Mouse (Mus musculus) cerebellum, adult 2 months (tissue): Measurements from ENCODE around the gene Ptpn4. TPM values are rescaled to one million over a fixed set of nuclear protein-coding genes. Genes with fewer than 3 reads are reported as not detected.

Experiments
- DNase-seq, 2 experiments: peaks; one replicate each; pipeline ENCODE4 v3.0.0; 2021
- H3K27ac ChIP-seq: fragments of 200-500 bp; 2 replicates; pipeline ENCODE4 v1.5.1; 2012; ENCODE audit warnings: low read length, control low read depth, inconsistent platforms; ENCODE audit not compliant: insufficient read depth
- H3K27me3 ChIP-seq: fragments of 200-500 bp; 2 replicates; pipeline ENCODE4 v1.6.1; 2012; ENCODE audit warnings: inconsistent platforms, mild to moderate bottlenecking, low read length, moderate library complexity; ENCODE audit not compliant: control insufficient read depth, insufficient read depth
- H3K4me1 ChIP-seq: fragments of 200-500 bp; 2 replicates; pipeline ENCODE4 v1.6.1; 2011; ENCODE audit warnings: low read length; ENCODE audit not compliant: control insufficient read depth, insufficient read depth
- H3K4me3 ChIP-seq: fragments of 200-500 bp; replicated peaks from 2 replicates; pipeline ENCODE3; 2011; ENCODE audit warnings: mild to moderate bottlenecking, low read depth, low read length, control low read depth; ENCODE audit not compliant: insufficient read depth
- CTCF ChIP-seq: fragments of 200-500 bp; IDR thresholded peaks from 2 replicates; pipeline ENCODE4 v1.5.1; 2011; ENCODE audit warnings: low read depth, mild to moderate bottlenecking, control low read depth, low read length, moderate library complexity, borderline replicate concordance; ENCODE audit not compliant: insufficient read depth
- POLR2A ChIP-seq: fragments of 200-500 bp; IDR thresholded peaks from 2 replicates; pipeline ENCODE4 v1.6.1; 2011; ENCODE audit warnings: low read length, control low read depth, borderline replicate concordance; ENCODE audit not compliant: insufficient read depth
- WGBS: fragments of 180-500 bp; shearing (Covaris S2); methylation state at CpG from one replicate; pipeline ENCODE4 v1.1.7; 2018; 5-methylcytosine and 5-hydroxymethylcytosine counted together
- polyA plus RNA-seq: library from polyadenylated mRNA; depleted of rRNA; stranded (reverse); fragments of >200 nt; gene quantifications from 2 replicates; pipeline ENCODE4 v1.2.3, GENCODE M21; 2012

The Ptpn4 gene
- polyA plus RNA-seq, 1 experiment: 25.6 TPM

DNA sequence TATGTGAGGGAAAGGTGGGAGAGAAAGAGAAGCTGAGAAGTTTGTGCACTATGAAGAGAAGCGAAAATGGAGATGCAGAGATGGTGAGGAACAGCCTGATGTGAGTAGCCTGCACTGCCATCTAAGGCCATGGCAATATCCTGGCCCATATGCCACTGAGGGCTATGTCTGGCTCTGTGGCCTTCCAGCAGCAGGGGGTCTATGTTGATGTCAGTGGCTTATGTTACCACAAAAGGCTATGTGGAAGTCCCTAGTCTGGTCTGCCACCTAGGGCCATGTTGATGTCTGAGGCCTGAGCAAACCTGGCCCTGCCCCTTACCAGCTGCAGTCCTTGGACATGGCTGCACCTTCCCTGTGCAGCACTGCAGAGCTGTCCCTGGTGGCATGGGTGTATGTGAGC lies 43.1 kb downstream of the Ptpn4 start:
- TF ChIP-seq CTCF (no peak), POLR2A (no peak)
- H3K4me3 ChIP-seq: no peak overlapping the region
- 74% methylated on average over 1 of the region's 1 CpGs for WGBS

DNA sequence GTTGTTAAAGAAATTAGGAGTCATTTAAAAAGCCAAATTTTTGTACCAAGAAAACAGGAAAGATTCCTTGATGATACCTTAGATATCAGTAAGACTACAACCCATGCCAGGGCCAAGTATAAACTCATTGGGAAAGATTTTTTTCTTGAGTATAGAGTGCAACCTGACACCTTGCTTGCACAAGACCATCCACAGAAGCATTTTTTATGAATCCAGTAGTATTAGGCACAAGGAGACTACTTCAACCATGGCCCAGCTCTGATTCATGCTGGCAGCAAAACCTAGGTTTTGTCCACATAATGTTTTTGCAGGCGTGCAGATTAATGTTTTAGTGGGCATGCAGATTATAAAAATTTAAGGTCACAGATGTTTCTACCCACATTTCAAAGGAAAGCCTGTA lies 46.8 kb downstream of the Ptpn4 start:
- WGBS: 30% methylated on average over 1 of the region's 1 CpGs
- no peak for TF ChIP-seq POLR2A
- H3K27me3 ChIP-seq: no peaks in the 10 kb centered on the region
- peaks cover 5% of the 10 kb centered on the region for H3K4me1 ChIP-seq
- no peak for DNase-seq
- H3K4me3 ChIP-seq: no peak overlapping the region
- no peak overlapping the region for H3K27ac ChIP-seq

More for the DNA sequence above, 43.1 kb downstream of the Ptpn4 start:
- no peak overlapping the region for H3K27ac ChIP-seq
- DNase-seq: peak; percentile 38 to 63
- no peaks in the 10 kb centered on the region for H3K27me3 ChIP-seq
- peaks cover 5% of the 10 kb centered on the region for H3K4me1 ChIP-seq

DNA sequence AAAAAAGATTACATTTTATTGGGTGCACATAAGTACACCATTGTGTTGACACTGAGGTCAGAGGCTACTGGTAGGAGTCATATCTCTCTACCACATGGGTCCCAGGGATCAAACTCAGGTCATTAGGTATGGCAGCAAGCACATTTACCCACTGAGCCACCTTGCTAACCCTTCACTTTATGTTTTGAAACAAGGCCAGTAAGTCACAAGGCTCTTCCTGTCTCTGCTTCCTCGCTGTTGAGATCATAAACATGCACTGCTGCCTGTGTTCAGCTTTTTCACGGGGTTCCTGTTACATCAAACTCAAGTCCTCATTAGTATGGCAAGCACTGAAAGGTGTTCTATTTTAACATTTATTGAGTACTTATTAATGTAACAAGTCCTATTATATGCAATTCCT lies 61.5 kb downstream of the Ptpn4 start:
- 79% methylated on average over 2 of the region's 2 CpGs for WGBS
- Histone ChIP-seq H3K27me3 (no peaks in the 10 kb centered on the region), H3K4me1 (no peaks in the 10 kb centered on the region), H3K4me3 (no peak overlapping the region), H3K27ac (no peak overlapping the region)
- TF ChIP-seq CTCF (no peak), POLR2A (no peak)
- no peak for DNase-seq

DNA sequence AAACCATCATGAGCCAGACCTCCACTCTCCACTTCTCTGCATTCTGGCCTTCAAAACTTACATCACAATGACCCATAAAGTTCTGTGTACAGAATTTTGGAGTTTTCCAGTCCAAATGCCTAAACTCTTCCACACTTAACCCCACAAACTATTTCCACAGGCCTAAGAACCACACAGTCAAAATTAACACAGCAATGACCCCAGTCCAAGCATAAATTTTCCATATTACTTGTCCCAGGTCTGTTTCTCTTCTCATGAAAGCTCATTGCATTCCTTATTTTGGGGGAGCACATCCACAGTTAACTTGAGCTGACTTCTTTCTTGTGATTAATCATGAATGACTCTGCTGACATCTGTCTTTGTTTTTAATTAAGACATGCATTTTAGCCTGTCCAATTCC lies 101.7 kb downstream of the Ptpn4 start:
- no peak for TF ChIP-seq CTCF
- TF ChIP-seq POLR2A: no peak
- H3K27me3 ChIP-seq: no peaks in the 10 kb centered on the region
- DNase-seq: no peak
- no peaks in the 10 kb centered on the region for H3K4me1 ChIP-seq
- no peak overlapping the region for H3K27ac ChIP-seq
- no peak overlapping the region for H3K4me3 ChIP-seq

DNA sequence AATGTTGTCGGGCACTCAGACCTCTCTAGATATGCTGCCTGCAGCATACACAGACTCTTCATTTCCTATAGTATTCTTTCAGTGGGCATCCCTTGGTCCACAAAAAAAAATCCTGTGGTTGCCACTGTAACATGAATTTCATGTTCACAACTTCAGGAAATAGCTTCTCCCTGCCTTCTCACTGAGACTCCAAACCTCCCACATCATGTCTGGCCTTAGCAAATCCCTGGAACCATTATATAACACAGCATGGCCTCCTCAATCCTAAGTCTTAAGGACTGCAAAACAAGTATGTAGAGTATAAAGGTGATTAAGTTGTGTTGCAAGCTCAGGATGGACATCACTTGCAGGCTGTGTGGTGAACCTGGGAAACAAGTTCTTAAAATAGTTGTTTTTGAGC lies 102.6 kb downstream of the Ptpn4 start:
- no peaks in the 10 kb centered on the region for H3K4me1 ChIP-seq
- WGBS: 98% methylated on average over 1 of the region's 1 CpGs
- H3K27me3 ChIP-seq: no peaks in the 10 kb centered on the region
- H3K27ac ChIP-seq: no peak overlapping the region
- TF ChIP-seq POLR2A (no peak), CTCF (no peak)
- H3K4me3 ChIP-seq: no peak overlapping the region
- no peak for DNase-seq

DNA sequence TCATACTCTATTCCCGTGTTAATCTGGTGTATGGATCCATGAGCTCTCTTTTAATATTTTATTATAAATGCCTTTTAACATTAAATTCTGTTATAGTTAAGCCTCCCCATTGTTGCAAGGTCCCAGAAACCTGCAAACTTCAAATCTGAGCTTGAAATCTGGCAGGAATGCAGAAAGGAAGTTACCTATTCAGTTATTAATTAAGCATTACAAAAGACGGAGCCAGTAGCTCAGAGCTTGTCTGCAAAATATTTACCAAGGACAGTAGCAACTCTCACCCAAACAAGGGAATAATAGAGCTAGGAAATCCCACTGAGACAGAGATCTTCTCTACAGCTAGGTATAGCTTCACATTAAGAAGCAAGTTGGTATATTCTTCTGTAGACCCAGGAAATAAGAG lies 106.2 kb downstream of the Ptpn4 start:
- WGBS: 91% methylated on average over 2 of the region's 2 CpGs
- Histone ChIP-seq H3K27me3 (no peaks in the 10 kb centered on the region), H3K4me3 (no peak overlapping the region), H3K27ac (no peak overlapping the region), H3K4me1 (no peaks in the 10 kb centered on the region)
- DNase-seq: no peak
- no peak for TF ChIP-seq POLR2A
- no peak for TF ChIP-seq CTCF

DNA sequence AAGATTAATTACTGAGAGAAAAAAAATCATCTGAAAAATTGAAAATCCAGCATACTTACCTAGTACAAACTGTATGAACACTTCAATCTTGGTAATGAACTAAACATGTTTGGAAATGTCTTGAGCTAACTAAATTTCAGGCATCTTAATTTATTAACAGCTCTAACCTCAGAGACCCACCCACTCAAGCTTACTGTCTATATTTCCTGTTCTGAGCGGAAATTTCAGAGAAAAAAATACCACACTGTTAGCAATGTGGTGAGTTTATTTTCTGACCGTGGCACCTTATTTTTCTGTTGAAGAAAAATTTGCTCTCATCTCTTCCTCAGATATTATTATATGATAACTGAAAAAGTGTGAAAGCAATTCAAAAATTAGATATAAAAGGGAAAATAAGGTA lies 124.4 kb downstream of the Ptpn4 start:
- WGBS: 90% methylated on average over 2 of the region's 2 CpGs
- H3K27me3 ChIP-seq: no peaks in the 10 kb centered on the region
- no peaks in the 10 kb centered on the region for H3K4me1 ChIP-seq
- H3K4me3 ChIP-seq: no peak overlapping the region
- H3K27ac ChIP-seq: no peak overlapping the region
- TF ChIP-seq POLR2A: no peak
- no peak for TF ChIP-seq CTCF
- DNase-seq: no peak

DNA sequence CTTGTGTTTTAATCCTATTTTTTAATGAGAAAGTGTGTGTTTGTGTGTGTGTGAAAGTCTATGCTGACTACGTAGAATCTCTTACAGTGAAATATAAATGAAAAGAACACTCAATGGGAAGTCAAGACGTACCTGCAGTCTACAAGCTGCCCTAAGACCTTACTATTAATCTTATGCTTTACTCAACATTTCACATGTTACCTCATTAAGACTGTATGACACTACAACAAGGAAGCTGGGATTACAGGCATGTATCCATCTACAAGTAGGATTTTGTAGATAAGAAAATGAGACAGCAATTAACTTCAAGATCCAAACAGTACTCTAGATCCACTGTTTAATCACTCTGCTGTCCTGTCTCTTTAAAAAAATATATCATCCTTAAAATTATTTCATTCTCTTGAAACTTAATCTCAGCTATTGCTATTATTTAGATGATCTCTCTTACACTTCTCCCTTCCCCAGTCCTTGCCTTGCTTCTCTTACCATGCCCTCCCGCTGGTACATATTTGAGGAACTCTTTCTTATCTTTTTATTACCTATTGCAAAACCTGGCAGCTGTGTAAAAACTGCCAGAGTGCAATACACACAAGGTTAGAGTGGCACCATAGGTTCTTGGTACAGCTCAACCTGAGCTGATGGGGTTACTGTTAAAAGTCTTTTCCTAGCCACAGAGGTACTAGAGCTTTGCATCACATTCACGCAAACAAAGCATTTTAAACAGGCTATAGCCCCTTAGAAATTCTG lies 130.8 kb downstream of the Ptpn4 start:
- 99% methylated on average over 4 of the region's 4 CpGs for WGBS
- no peak overlapping the region for H3K27ac ChIP-seq

DNA sequence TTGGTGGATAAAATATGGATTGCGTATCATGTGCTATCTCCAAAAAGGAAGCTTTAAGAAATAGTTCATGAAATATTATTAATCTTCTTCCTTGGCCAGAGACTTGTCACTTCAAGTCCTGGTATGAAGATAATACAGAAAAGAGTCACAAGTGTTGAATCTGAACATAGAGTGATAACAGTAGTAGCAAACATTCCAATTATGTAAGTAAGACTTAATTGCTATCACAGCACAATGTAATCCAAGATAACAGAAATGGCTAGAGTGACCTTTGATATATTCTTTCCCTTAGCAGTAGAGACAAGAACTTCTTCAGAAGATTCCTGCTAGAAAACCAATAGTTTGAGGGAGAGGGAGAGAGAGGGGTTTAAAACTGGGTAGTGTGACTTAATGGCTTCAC lies 140.6 kb downstream of the Ptpn4 start:
- Histone ChIP-seq H3K27ac (no peak overlapping the region), H3K27me3 (no peaks in the 10 kb centered on the region), H3K4me3 (no peak overlapping the region), H3K4me1 (no peaks in the 10 kb centered on the region)
- no peak for TF ChIP-seq CTCF
- TF ChIP-seq POLR2A: no peak
- DNase-seq: no peak
- WGBS: 98% methylated on average over 1 of the region's 1 CpGs

More for the DNA sequence above, 130.8 kb downstream of the Ptpn4 start:
- H3K4me3 ChIP-seq: no peak overlapping the region
- no peaks in the 10 kb centered on the region for H3K4me1 ChIP-seq
- no peak for DNase-seq
- H3K27me3 ChIP-seq: no peaks in the 10 kb centered on the region
- no peak for TF ChIP-seq CTCF
- no peak for TF ChIP-seq POLR2A
